Mouse (Mus musculus): ENCODE measurements around the gene Rgs7.

- TF ChIP-seq CTCF (IDR thresholded peaks at IDR 0.05; ENCODE audit: extremely low read depth, insufficient read length, insufficient replicate concordance, low read depth, low read length) (no peak), POLR2A (IDR thresholded peaks at IDR 0.05; ENCODE audit: low read depth, low read length) (no peak)
Observed at GRCm38 (mm10) chr1:175448017-175448416, 44.3 kb downstream of the Rgs7 start.
